Mouse (Mus musculus): Measurements from ENCODE around the gene Ocln. TPM values are rescaled to one million over a fixed set of nuclear protein-coding genes. Genes with fewer than 3 reads are reported as not detected.
A peak's percentile ranks its signal among the peaks of the same experiment; 100 is the strongest.
"Not testable (repeated sequence)": the region's sequence is repeated elsewhere in the genome, so short reads cannot be mapped to it uniquely, and the experiment has no call there.

The Ocln gene
- polyA plus RNA-seq, 1 experiment from 2014 or later, result 44.5 TPM

GRCm38 (mm10) chr13:100491623-100492022 lies 60.9 kb downstream of the Ocln start:
- no peak overlapping the region; the same call in 1 of the 2 replicates for H3K27ac ChIP-seq (ENCODE audit: low read depth, low read length)
- no peak for ATAC-seq
- WGBS, result 12% methylated on average over 6 of the region's 6 CpGs
- H3K4me1 ChIP-seq (replicated peaks; ENCODE audit: control insufficient read depth, insufficient read depth, low read length), result no peaks in the 10 kb centered on the region; the same call in 1 of the 2 replicates
- no peak for TF ChIP-seq CTCF (IDR thresholded peaks at IDR 0.05; ENCODE audit: low read depth)
- peak overlapping the region; percentile 60 for H3K9ac ChIP-seq (ENCODE audit: low read depth, low read length)
- peak overlapping the region; percentile 72 for H3K4me2 ChIP-seq (replicated peaks; ENCODE audit: low read depth)
- H3K27me3 ChIP-seq (replicated peaks; ENCODE audit: control insufficient read depth, insufficient read depth, low read length), result no peaks in the 10 kb centered on the region
- peak overlapping the region; percentile 63 for H3K4me3 ChIP-seq (ENCODE audit: low read depth, low read length)
- no peaks in the 10 kb centered on the region for H3K9me3 ChIP-seq (ENCODE audit: control insufficient read depth)
- peaks cover 17% of the 10 kb centered on the region for H3K36me3 ChIP-seq (ENCODE audit: control insufficient read depth, insufficient read depth)

GRCm38 (mm10) chr13:100490424-100490823 lies 62.1 kb downstream of the Ocln start:
- Histone ChIP-seq H3K4me2 (replicated peaks; ENCODE audit: low read depth) (no peak overlapping the region; the same call in 1 of the 2 replicates), H3K27me3 (replicated peaks; ENCODE audit: control insufficient read depth, insufficient read depth, low read length) (no peaks in the 10 kb centered on the region), H3K9ac (ENCODE audit: low read depth, low read length) (no peak overlapping the region), H3K4me1 (replicated peaks; ENCODE audit: control insufficient read depth, insufficient read depth, low read length) (no peaks in the 10 kb centered on the region; the same call in 1 of the 2 replicates), H3K36me3 (ENCODE audit: control insufficient read depth, insufficient read depth) (peaks cover 19% of the 10 kb centered on the region), H3K9me3 (ENCODE audit: control insufficient read depth) (no peaks in the 10 kb centered on the region), H3K4me3 (ENCODE audit: low read depth, low read length) (no peak overlapping the region), H3K27ac (ENCODE audit: low read depth, low read length) (no peak overlapping the region)
- WGBS, result 68% methylated on average over 5 of the region's 5 CpGs
- ATAC-seq, result no peak
- TF ChIP-seq CTCF (IDR thresholded peaks at IDR 0.05; ENCODE audit: low read depth), result no peak

GRCm38 (mm10) chr13:100483610-100484009 lies 68.9 kb downstream of the Ocln start:
- no peak for ATAC-seq
- Histone ChIP-seq H3K4me1 (replicated peaks; ENCODE audit: control insufficient read depth, insufficient read depth, low read length) (no peaks in the 10 kb centered on the region), H3K4me2 (replicated peaks; ENCODE audit: low read depth) (no peak overlapping the region), H3K27ac (ENCODE audit: low read depth, low read length) (no peak overlapping the region), H3K9me3 (ENCODE audit: control insufficient read depth) (no peaks in the 10 kb centered on the region), H3K4me3 (ENCODE audit: low read depth, low read length) (no peak overlapping the region), H3K27me3 (replicated peaks; ENCODE audit: control insufficient read depth, insufficient read depth, low read length) (no peaks in the 10 kb centered on the region), H3K36me3 (ENCODE audit: control insufficient read depth, insufficient read depth) (peaks cover 55% of the 10 kb centered on the region), H3K9ac (ENCODE audit: low read depth, low read length) (no peak overlapping the region)
- WGBS, result 73% methylated on average over 7 of the region's 7 CpGs
- no peak for TF ChIP-seq CTCF (IDR thresholded peaks at IDR 0.05; ENCODE audit: low read depth)

GRCm38 (mm10) chr13:100463527-100464222 lies 88.8 kb downstream of the Ocln start:
- H3K9me3 ChIP-seq (ENCODE audit: control insufficient read depth), result no peaks in the 10 kb centered on the region
- 0 out of 2 replicates have a peak, but pooled peaks have one; percentile 20 for TF ChIP-seq CTCF (IDR thresholded peaks at IDR 0.05; ENCODE audit: low read depth)
- WGBS, result 53% methylated on average over 2 of the region's 2 CpGs
- no peak overlapping the region for H3K9ac ChIP-seq (ENCODE audit: low read depth, low read length)
- H3K27me3 ChIP-seq (replicated peaks; ENCODE audit: control insufficient read depth, insufficient read depth, low read length), result no peaks in the 10 kb centered on the region
- no peak overlapping the region for H3K4me2 ChIP-seq (replicated peaks; ENCODE audit: low read depth)
- no peak overlapping the region for H3K4me3 ChIP-seq (ENCODE audit: low read depth, low read length)
- H3K4me1 ChIP-seq (replicated peaks; ENCODE audit: control insufficient read depth, insufficient read depth, low read length), result no peaks in the 10 kb centered on the region
- peak overlapping the region; percentile 11 for H3K27ac ChIP-seq (ENCODE audit: low read depth, low read length)
- peak; percentile 68 for ATAC-seq
- H3K36me3 ChIP-seq (ENCODE audit: control insufficient read depth, insufficient read depth), result peaks cover 31% of the 10 kb centered on the region

- Histone ChIP-seq H3K4me1 (replicated peaks; ENCODE audit: control insufficient read depth, insufficient read depth, low read length) (no peaks in the 10 kb centered on the region), H3K4me2 (replicated peaks; ENCODE audit: low read depth) (no peak overlapping the region), H3K9ac (ENCODE audit: low read depth, low read length) (no peak overlapping the region), H3K9me3 (ENCODE audit: control insufficient read depth) (no peaks in the 10 kb centered on the region), H3K27me3 (replicated peaks; ENCODE audit: control insufficient read depth, insufficient read depth, low read length) (no peaks in the 10 kb centered on the region), H3K36me3 (ENCODE audit: control insufficient read depth, insufficient read depth) (peaks cover 16% of the 10 kb centered on the region), H3K4me3 (ENCODE audit: low read depth, low read length) (no peak overlapping the region), H3K27ac (ENCODE audit: low read depth, low read length) (0 out of 2 replicates have a peak overlapping the region, but pooled peaks have one; percentile 35)
- ATAC-seq, result peak; percentile 79
- no peak for TF ChIP-seq CTCF (IDR thresholded peaks at IDR 0.05; ENCODE audit: low read depth)
- 43% methylated on average over 3 of the region's 3 CpGs for whole genome bisulfite sequencing
These were observed 91.2 kb downstream of the Ocln start for GRCm38 (mm10) chr13:100461336-100461735.

GRCm38 (mm10) chr13:100452415-100453127 lies 99.9 kb downstream of the Ocln start, which contains the start of gene Naip1:
TSS of gene Naip1 (minus strand) at chr13:100452869.
- peak; percentile 66 for ATAC-seq
- not testable (repeated sequence) for H3K9me3 ChIP-seq (ENCODE audit: control insufficient read depth); H3K4me1 ChIP-seq (replicated peaks; ENCODE audit: control insufficient read depth, insufficient read depth, low read length); H3K36me3 ChIP-seq (ENCODE audit: control insufficient read depth, insufficient read depth); H3K27me3 ChIP-seq (replicated peaks; ENCODE audit: control insufficient read depth, insufficient read depth, low read length)
- H3K9ac ChIP-seq (ENCODE audit: low read depth, low read length), result peak within 1 kb of the TSS; percentile 13; the same call in 1 of the 2 replicates
- 43% methylated on average over 8 of the region's 8 CpGs for WGBS
- H3K27ac ChIP-seq (ENCODE audit: low read depth, low read length), result peak within 1 kb of the TSS; percentile 76
- H3K4me3 ChIP-seq (ENCODE audit: low read depth, low read length), result peak within 1 kb of the TSS; percentile 24
- peak within 1 kb of the TSS; percentile 58 for H3K4me2 ChIP-seq (replicated peaks; ENCODE audit: low read depth)

All from intestine, postnatal 0 days (tissue).